Comparison of ENCODE assay signal across 8 mouse cellular contexts in genomic region chr5:67426478-67427442, GRCm38 (mm10). TPM values are rescaled to one million over a fixed set of nuclear protein-coding genes. Genes with fewer than 3 reads are reported as not detected.
DNase-seq lines count a peak whose midpoint lies in the region; ATAC-seq lines count a peak whose summit lies in the region.

No protein-coding gene starts in this region.

- peak; percentile 10 to 31 for DNase-seq in left cerebral cortex, postnatal 36 days (ENCODE audit: low spot score in 2 of 2)
- DNase-seq in left cerebral cortex, adult 11 months (ENCODE audit: low spot score), result no peak
- DNase-seq in kidney, postnatal 10 days, result peak; percentile 34
- peak; percentile 92 for DNase-seq in midbrain, embryonic 11.5 days (ENCODE audit: low spot score, missing footprints)
- peak; percentile 42 for DNase-seq in yolk sac, embryonic 10.5 days (ENCODE audit: low spot score)
- DNase-seq in layer of hippocampus, adult 9-10 months (ENCODE audit: low spot score), result no peak

- H3K4me2 ChIP-seq in midbrain, embryonic 11.5 days, result peak overlapping the region; percentile 82

- WGBS in midbrain, embryonic 11.5 days, result 2% methylated on average over 77 of the region's 121 CpGs

- H3K4me1 ChIP-seq in brown adipose tissue, adult 24 weeks (ENCODE audit: control insufficient read depth, insufficient read depth, insufficient read length, low read length), result no peaks in the 10 kb centered on the region
- peaks cover 10% of the 10 kb centered on the region for H3K4me1 ChIP-seq in midbrain, embryonic 11.5 days (ENCODE audit: control insufficient read depth, insufficient read depth, low read length)

- no peaks in the 10 kb centered on the region for H3K9me3 ChIP-seq in midbrain, embryonic 11.5 days (ENCODE audit: control insufficient read depth, low read length)

- peak overlapping the region; percentile 65 for H3K4me3 ChIP-seq in brown adipose tissue, adult 24 weeks (ENCODE audit: insufficient read depth, low read depth, low read length)
- H3K4me3 ChIP-seq in midbrain, embryonic 11.5 days (ENCODE audit: low read depth, low read length), result peak overlapping the region; percentile 71

- no peaks in the 10 kb centered on the region for H3K36me3 ChIP-seq in midbrain, embryonic 11.5 days (ENCODE audit: control insufficient read depth, insufficient read depth, low read length)

- H3K9ac ChIP-seq in midbrain, embryonic 11.5 days (ENCODE audit: low read length), result peak overlapping the region; percentile 76

- H3K27me3 ChIP-seq in midbrain, embryonic 11.5 days (ENCODE audit: control insufficient read depth, insufficient read depth, low read length), result peaks cover 14% of the 10 kb centered on the region

- intact Hi-C loops in left cerebral cortex, postnatal 36 days (cut with DNase I), result no loop called here

- no peak overlapping the region for H3K27ac ChIP-seq in brown adipose tissue, adult 24 weeks (replicated peaks; ENCODE audit: low read depth, low read length)
- H3K27ac ChIP-seq in midbrain, embryonic 11.5 days (ENCODE audit: low read depth, low read length), result peak overlapping the region; percentile 44; the same call in 1 of the 2 replicates

- peak; percentile 60 for ATAC-seq in granulocyte monocyte progenitor cell, adult 5-6 weeks (replicated peaks; ENCODE audit: poor library complexity, severe bottlenecking)
- ATAC-seq in midbrain, embryonic 11.5 days (ENCODE audit: low FRiP score), result peak; percentile 36

RNA-seq across cellular contexts. Expression of gene Bend4, which starts 1.4 kb away (rescaled TPM):
- 1 to 10 TPM; 6.1 to 7.6 TPM for total RNA-seq in left cerebral cortex, postnatal 36 days (2021)
- 0.12 and 0.21 TPM in 2 replicates for polyA plus RNA-seq in brown adipose tissue, adult 24 weeks (2012; ENCODE audit: insufficient read depth, insufficient read length, missing spikeins)
- total RNA-seq in granulocyte monocyte progenitor cell, adult 5-6 weeks (2014; fragmentation: Nextera tagmentation), result 0.85 and 1.0 TPM in 2 replicates
- 0.72 and 1.3 TPM in 2 replicates for total RNA-seq in granulocyte monocyte progenitor cell, adult 5-6 weeks (2017)
- 10.8 and 11.3 TPM in 2 replicates for polyA plus RNA-seq in midbrain, embryonic 11.5 days (2014; fragmentation: Nextera tagmentation; extraction: Ambion mirVana)

Comparison
In these comparisons a context has a peak if more than half of its experiments do, and no peak if none do; other contexts are left out.
1. DNase-seq: peak in left cerebral cortex, postnatal 36 days (2 of 2), kidney, postnatal 10 days (single experiment), midbrain, embryonic 11.5 days (single experiment) and yolk sac, embryonic 10.5 days (single experiment); none in left cerebral cortex, adult 11 months (single experiment) and layer of hippocampus, adult 9-10 months (single experiment).